Mouse (Mus musculus) forebrain, embryonic 14.5 days (tissue): ENCODE measurements around the gene Foxf1. TPM values are rescaled to one million over a fixed set of nuclear protein-coding genes. Genes with fewer than 3 reads are reported as not detected.

Experiments used
- ATAC-seq: fragments of 200-750 bp; cut with Nextera tagmentation; 2 replicates; pipeline ENCODE4 v1.8.0; 2017; ENCODE audit warnings: mild to moderate bottlenecking, moderate library complexity
- DNase-seq: peaks from one replicate; pipeline ENCODE4 v3.0.0-alpha.2; 2015; ENCODE audit warnings: low spot score
- H3K27ac ChIP-seq: fragments of 300-500 bp; sonication (generic); 2 replicates; pipeline ENCODE4 v1.5.1; 2014; ENCODE audit warnings: low read depth, mild to moderate bottlenecking, control low read depth, low read length, moderate library complexity
- H3K27me3 ChIP-seq: fragments of 300-500 bp; sonication (generic); replicated peaks from 2 replicates; pipeline ENCODE4 v1.6.1; 2014; ENCODE audit warnings: low read length, control low read depth, mixed read lengths; ENCODE audit not compliant: control insufficient read depth, insufficient read depth
- H3K36me3 ChIP-seq: fragments of 300-500 bp; sonication (generic); 2 replicates; pipeline ENCODE4 v1.6.1; 2014; ENCODE audit warnings: low read length, control low read depth; ENCODE audit not compliant: control insufficient read depth, insufficient read depth
- H3K4me1 ChIP-seq: fragments of 300-500 bp; sonication (generic); 2 replicates; pipeline ENCODE4 v1.6.1; 2014; ENCODE audit warnings: antibody characterized with exemption, low read length, control low read depth; ENCODE audit not compliant: control insufficient read depth, insufficient read depth
- H3K4me2 ChIP-seq: fragments of 300-500 bp; sonication (generic); 2 replicates; pipeline ENCODE4 v1.6.1; 2014; ENCODE audit warnings: mild to moderate bottlenecking, control low read depth, low read length
- H3K4me3 ChIP-seq: fragments of 300-500 bp; sonication (generic); 2 replicates; pipeline ENCODE4 v1.5.1; 2014; ENCODE audit warnings: low read depth, low read length, control low read depth
- H3K9ac ChIP-seq: fragments of 300-500 bp; sonication (generic); 2 replicates; pipeline ENCODE4 v1.6.1; 2014; ENCODE audit warnings: mild to moderate bottlenecking, low read length, control low read depth, moderate library complexity
- H3K9me3 ChIP-seq: fragments of 300-500 bp; sonication (generic); replicated peaks from 2 replicates; pipeline ENCODE4 v1.6.1; 2016; ENCODE audit warnings: low read length, control low read depth, mixed read lengths; ENCODE audit not compliant: control insufficient read depth
- WGBS: fragments of 180-500 bp; shearing (Covaris S2); extraction: QIAGEN DNeasy Blood & Tissue Kit; methylation state at CpG from one replicate; pipeline ENCODE4 v1.1.7; 2014; 5-methylcytosine and 5-hydroxymethylcytosine counted together
- polyA plus RNA-seq: library from polyadenylated mRNA; unstranded; fragments of >200 nt; fragmentation: Nextera tagmentation; extraction: Ambion mirVana; gene quantifications from 2 replicates; pipeline ENCODE4 v1.2.1, GENCODE M21; 2014

Foxf1 gene
- polyA plus RNA-seq, 1 experiment from 2014 or later: 0.52 TPM

GRCm38 (mm10) chr8:121072406-121073130 is 11.6 kb upstream of the Foxf1 start:
- ATAC-seq (no peak), DNase-seq (no peak)
- Histone ChIP-seq H3K4me1 (no peaks in the 10 kb centered on the region), H3K9me3 (no peaks in the 10 kb centered on the region), H3K27me3 (peaks cover 88% of the 10 kb centered on the region), H3K36me3 (no peaks in the 10 kb centered on the region), H3K4me3 (no peak overlapping the region), H3K4me2 (no peak overlapping the region), H3K27ac (no peak overlapping the region), H3K9ac (no peak overlapping the region)
- WGBS: 7% methylated on average over 11 of the region's 11 CpGs

DNA sequence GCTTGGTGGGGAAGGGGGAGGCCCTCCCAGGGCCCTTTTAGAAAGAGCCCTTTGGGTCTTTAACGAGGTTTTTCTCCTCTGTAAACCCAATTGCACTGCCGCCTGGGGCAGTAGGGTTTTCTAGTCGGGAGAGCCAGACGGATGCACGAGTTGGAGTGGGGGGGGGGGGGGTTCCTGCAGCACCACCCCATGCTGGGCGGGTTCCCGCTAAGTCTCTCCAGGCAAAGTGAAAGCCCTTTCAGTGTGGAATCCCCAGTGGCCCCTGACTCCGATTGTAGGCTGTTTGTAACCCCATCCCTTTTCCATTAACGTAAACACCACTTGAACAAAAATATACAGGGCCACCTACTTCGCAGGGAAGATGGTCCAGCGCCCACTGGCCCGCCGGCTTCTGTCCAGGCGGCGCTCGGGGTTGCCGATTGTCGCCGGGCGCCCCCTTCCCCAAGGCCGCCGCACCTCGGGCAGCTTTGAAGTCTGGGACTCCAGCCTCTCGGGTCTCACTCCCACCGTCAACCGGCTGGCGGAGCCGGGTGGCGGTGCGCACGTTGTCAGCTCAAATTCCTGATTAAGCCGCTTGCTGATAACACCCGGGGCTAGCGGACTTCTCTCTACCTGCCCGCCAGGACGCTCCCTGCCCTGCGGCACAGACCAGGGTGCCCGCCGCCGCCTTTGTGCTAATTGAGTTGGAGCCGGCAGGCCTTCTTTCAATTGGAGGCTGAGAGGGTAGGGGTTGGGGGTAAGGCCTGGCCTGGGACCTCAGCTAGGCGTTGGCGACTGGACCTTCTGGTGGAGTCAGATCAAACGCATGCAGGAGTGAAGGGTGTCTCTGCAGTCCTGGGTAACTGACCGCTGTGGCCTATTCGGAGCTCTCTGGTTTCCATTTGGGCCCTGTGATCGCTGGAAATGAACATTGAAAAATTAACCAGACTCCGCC is 10.7 kb upstream of the Foxf1 start:
- Histone ChIP-seq H3K4me1 (no peaks in the 10 kb centered on the region), H3K4me2 (no peak overlapping the region), H3K9ac (no peak overlapping the region), H3K4me3 (no peak overlapping the region), H3K9me3 (no peaks in the 10 kb centered on the region), H3K36me3 (no peaks in the 10 kb centered on the region), H3K27me3 (peaks cover 91% of the 10 kb centered on the region), H3K27ac (no peak overlapping the region)
- ATAC-seq (no peak), DNase-seq (no peak)
- under 1% methylated on average over 48 of the region's 48 CpGs for WGBS

- H3K9ac ChIP-seq: no peak overlapping the region
- H3K4me1 ChIP-seq: no peaks in the 10 kb centered on the region
- no peaks in the 10 kb centered on the region for H3K36me3 ChIP-seq
- DNase-seq: no peak
- no peaks in the 10 kb centered on the region for H3K9me3 ChIP-seq
- ATAC-seq: no peak
- H3K4me3 ChIP-seq: no peak overlapping the region
- no peak overlapping the region for H3K4me2 ChIP-seq
- no peak overlapping the region for H3K27ac ChIP-seq
- H3K27me3 ChIP-seq: peaks cover 91% of the 10 kb centered on the region
- WGBS: under 1% methylated on average over 15 of the region's 15 CpGs
These were observed 9.9 kb upstream of the Foxf1 start for GRCm38 (mm10) chr8:121074108-121074847.

- WGBS: 1% methylated on average over 10 of the region's 10 CpGs
- H3K4me3 ChIP-seq: no peak overlapping the region
- no peaks in the 10 kb centered on the region for H3K36me3 ChIP-seq
- no peak overlapping the region for H3K27ac ChIP-seq
- no peak overlapping the region for H3K9ac ChIP-seq
- H3K4me1 ChIP-seq: no peaks in the 10 kb centered on the region
- H3K9me3 ChIP-seq: no peaks in the 10 kb centered on the region
- no peak overlapping the region for H3K4me2 ChIP-seq
- DNase-seq (no peak), ATAC-seq (no peak)
- H3K27me3 ChIP-seq: peaks cover 91% of the 10 kb centered on the region
These were observed 9.4 kb upstream of the Foxf1 start for GRCm38 (mm10) chr8:121074848-121075145.

DNA sequence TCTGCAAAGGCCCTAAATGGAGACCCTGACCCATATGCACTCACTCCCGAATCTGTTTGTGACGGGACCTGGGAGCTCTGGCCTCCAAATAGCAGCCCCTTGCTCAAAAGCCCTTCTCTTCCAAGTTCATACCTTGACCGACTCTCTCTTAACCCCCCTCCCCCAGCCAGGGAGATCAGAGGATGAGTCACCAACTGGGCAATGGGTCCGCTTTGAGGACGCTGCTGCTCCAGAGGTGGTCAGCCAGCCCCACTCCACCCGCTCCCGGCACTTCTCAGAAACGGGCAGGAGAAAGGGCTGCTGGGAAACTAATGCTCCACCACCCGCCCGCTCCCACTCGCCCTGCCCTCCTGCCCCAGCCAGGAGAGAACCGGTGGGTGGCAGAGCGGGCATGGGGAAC is 8.2 kb upstream of the Foxf1 start:
- ATAC-seq: no peak
- DNase-seq: no peak

DNA sequence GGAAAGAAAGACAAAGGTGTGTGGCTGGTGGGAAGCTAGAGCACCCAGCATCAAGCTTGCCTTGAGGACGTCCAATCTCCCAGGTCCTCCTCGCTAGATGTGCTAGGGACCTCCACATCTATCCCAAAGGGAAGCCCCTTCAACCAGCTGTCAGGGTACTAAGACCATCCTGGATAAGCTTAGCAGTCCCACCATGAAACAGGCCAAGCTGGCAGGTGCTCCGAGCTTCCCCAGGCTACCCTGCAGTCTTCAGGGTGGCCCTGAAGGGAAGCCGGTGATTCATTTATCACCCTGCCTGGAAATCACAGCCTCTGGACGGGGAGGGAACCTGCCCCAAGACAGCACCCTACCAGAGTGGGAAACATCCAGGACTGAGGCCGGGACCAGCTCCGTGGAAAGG is 7.6 kb upstream of the Foxf1 start:
- no peaks in the 10 kb centered on the region for H3K9me3 ChIP-seq
- no peak overlapping the region for H3K27ac ChIP-seq
- WGBS: 4% methylated on average over 7 of the region's 7 CpGs
- H3K4me1 ChIP-seq: no peaks in the 10 kb centered on the region
- no peak overlapping the region for H3K4me3 ChIP-seq
- DNase-seq (no peak), ATAC-seq (no peak)
- H3K27me3 ChIP-seq: peaks cover 91% of the 10 kb centered on the region
- no peaks in the 10 kb centered on the region for H3K36me3 ChIP-seq
- no peak overlapping the region for H3K4me2 ChIP-seq
- H3K9ac ChIP-seq: no peak overlapping the region

More for the DNA sequence above, 8.2 kb upstream of the Foxf1 start:
- H3K9me3 ChIP-seq: no peaks in the 10 kb centered on the region
- H3K4me2 ChIP-seq: no peak overlapping the region
- H3K27me3 ChIP-seq: peaks cover 91% of the 10 kb centered on the region
- no peaks in the 10 kb centered on the region for H3K4me1 ChIP-seq
- no peak overlapping the region for H3K27ac ChIP-seq
- no peak overlapping the region for H3K9ac ChIP-seq
- no peak overlapping the region for H3K4me3 ChIP-seq
- WGBS: 1% methylated on average over 13 of the region's 13 CpGs
- H3K36me3 ChIP-seq: no peaks in the 10 kb centered on the region

- DNase-seq: no peak
- WGBS: under 1% methylated on average over 14 of the region's 14 CpGs
These were observed 5.5 kb upstream of the Foxf1 start for GRCm38 (mm10) chr8:121078721-121079120.

GRCm38 (mm10) chr8:121079201-121079600 is 5.0 kb upstream of the Foxf1 start:
- no peak overlapping the region for H3K4me3 ChIP-seq
- no peak overlapping the region for H3K27ac ChIP-seq
- H3K9me3 ChIP-seq: no peaks in the 10 kb centered on the region
- peaks cover 94% of the 10 kb centered on the region for H3K27me3 ChIP-seq
- H3K36me3 ChIP-seq: no peaks in the 10 kb centered on the region
- DNase-seq (no peak), ATAC-seq (no peak)
- peaks cover 6% of the 10 kb centered on the region for H3K4me1 ChIP-seq
- no peak overlapping the region for H3K9ac ChIP-seq
- H3K4me2 ChIP-seq: no peak overlapping the region
- WGBS: under 1% methylated on average over 7 of the region's 7 CpGs

More at GRCm38 (mm10) chr8:121078721-121079120, 5.5 kb upstream of the Foxf1 start:
- Histone ChIP-seq H3K9ac (no peak overlapping the region), H3K4me1 (peaks cover 3% of the 10 kb centered on the region), H3K36me3 (no peaks in the 10 kb centered on the region), H3K27ac (no peak overlapping the region), H3K4me2 (no peak overlapping the region), H3K4me3 (no peak overlapping the region), H3K9me3 (no peaks in the 10 kb centered on the region), H3K27me3 (peaks cover 94% of the 10 kb centered on the region)
- no peak for ATAC-seq
